Comparison of ENCODE assay signal across 9 mouse cellular contexts in genomic region chr6:136548041-136548770, GRCm38 (mm10). TPM values are rescaled to one million over a fixed set of nuclear protein-coding genes. Genes with fewer than 3 reads are reported as not detected.
DNase-seq lines count a peak whose midpoint lies in the region; ATAC-seq lines count a peak whose summit lies in the region.
"Had no signal": no experiment of that assay in that cellular context is flagged by ENCODE, and none has a peak within 500 bp of the region (broad histone marks: within the 10 kb centered on the region; RNA-seq: fewer than 3 reads in every experiment).

No protein-coding gene starts in this region.

- no peak overlapping the region; the same call in 1 of the 2 replicates for H3K9ac ChIP-seq in neural tube, embryonic 11.5 days (ENCODE audit: low read length)
- no peak overlapping the region for H3K9ac ChIP-seq in heart, embryonic 15.5 days
- H3K9ac ChIP-seq in midbrain, embryonic 11.5 days (ENCODE audit: low read length) = no peak overlapping the region
- H3K9ac ChIP-seq: liver, embryonic 15.5 days had no signal

- DNase-seq in neural tube, embryonic 11.5 days (ENCODE audit: low spot score) = peak; percentile 36
- DNase-seq in neural tube, embryonic 10.5 days (ENCODE audit: extremely low spot score, low spot score) = no peak
- DNase-seq in embryo, embryonic 11 days = peak; percentile 74
- DNase-seq in layer of hippocampus, adult 11-12 months (ENCODE audit: low spot score) = peak; percentile 84
- DNase-seq in midbrain, embryonic 11.5 days (ENCODE audit: low spot score, missing footprints) = no peak
- no peak for DNase-seq in ovary, postnatal 36 days (ENCODE audit: low spot score)

- H3K27ac ChIP-seq in neural tube, embryonic 11.5 days (ENCODE audit: low read depth, low read length) = 0 out of 2 replicates have a peak overlapping the region, but pooled peaks have one; percentile 51
- peak overlapping the region; percentile 78 for H3K27ac ChIP-seq in heart, embryonic 15.5 days
- peak overlapping the region; percentile 78 for H3K27ac ChIP-seq in midbrain, embryonic 11.5 days (ENCODE audit: low read depth, low read length)
- H3K27ac ChIP-seq: liver, embryonic 15.5 days had no signal

- H3K27me3 ChIP-seq in neural tube, embryonic 11.5 days (ENCODE audit: control insufficient read depth, insufficient read depth, low read length) = no peaks in the 10 kb centered on the region
- no peaks in the 10 kb centered on the region for H3K27me3 ChIP-seq in heart, embryonic 15.5 days
- no peaks in the 10 kb centered on the region for H3K27me3 ChIP-seq in midbrain, embryonic 11.5 days (ENCODE audit: control insufficient read depth, insufficient read depth, low read length)
- H3K27me3 ChIP-seq: liver, embryonic 15.5 days had no signal

- ATAC-seq in neural tube, embryonic 11.5 days (ENCODE audit: insufficient read depth, low FRiP score, low TSS enrichment) = peak; percentile 79; the same call in 1 of the 2 replicates
- ATAC-seq in heart, embryonic 15.5 days (replicated peaks; ENCODE audit: insufficient number of reproducible peaks, insufficient read depth, low FRiP score, low read depth) = peak; percentile 70; the same call in 1 of the 2 replicates
- peak; percentile 88 for ATAC-seq in midbrain, embryonic 11.5 days (ENCODE audit: low FRiP score)
- no peak for ATAC-seq in erythroid progenitor cell, adult 5-6 weeks (replicated peaks; ENCODE audit: low FRiP score, poor library complexity, severe bottlenecking)

- no peak overlapping the region for H3K4me3 ChIP-seq in neural tube, embryonic 11.5 days (ENCODE audit: low read depth, low read length)
- H3K4me3 ChIP-seq in heart, embryonic 15.5 days = no peak overlapping the region
- no peak overlapping the region for H3K4me3 ChIP-seq in midbrain, embryonic 11.5 days (ENCODE audit: low read depth, low read length)
- H3K4me3 ChIP-seq: liver, embryonic 15.5 days had no signal

- no peaks in the 10 kb centered on the region for H3K9me3 ChIP-seq in neural tube, embryonic 11.5 days (ENCODE audit: control insufficient read depth, low read length)
- H3K9me3 ChIP-seq in heart, embryonic 15.5 days (replicated peaks) = no peaks in the 10 kb centered on the region
- no peaks in the 10 kb centered on the region for H3K9me3 ChIP-seq in midbrain, embryonic 11.5 days (ENCODE audit: control insufficient read depth, low read length)
- H3K9me3 ChIP-seq: liver, embryonic 15.5 days had no signal

- peaks cover 5% of the 10 kb centered on the region; the same call in 1 of the 2 replicates for H3K4me1 ChIP-seq in neural tube, embryonic 11.5 days (ENCODE audit: control insufficient read depth, insufficient read depth, low read length)
- H3K4me1 ChIP-seq in heart, embryonic 15.5 days (replicated peaks) = peaks cover 42% of the 10 kb centered on the region
- peaks cover 17% of the 10 kb centered on the region for H3K4me1 ChIP-seq in midbrain, embryonic 11.5 days (ENCODE audit: control insufficient read depth, insufficient read depth, low read length)

- no peaks in the 10 kb centered on the region for H3K36me3 ChIP-seq in neural tube, embryonic 11.5 days (ENCODE audit: control insufficient read depth, insufficient read depth, low read length)
- H3K36me3 ChIP-seq in heart, embryonic 15.5 days = no peaks in the 10 kb centered on the region
- H3K36me3 ChIP-seq in midbrain, embryonic 11.5 days (ENCODE audit: control insufficient read depth, insufficient read depth, low read length) = no peaks in the 10 kb centered on the region
- H3K36me3 ChIP-seq: liver, embryonic 15.5 days had no signal

- no peak overlapping the region for H3K4me2 ChIP-seq in neural tube, embryonic 11.5 days (ENCODE audit: low read depth)
- H3K4me2 ChIP-seq in heart, embryonic 15.5 days = peak overlapping the region; percentile 18; the same call in 1 of the 2 replicates
- no peak overlapping the region for H3K4me2 ChIP-seq in midbrain, embryonic 11.5 days
- H3K4me2 ChIP-seq: liver, embryonic 15.5 days had no signal

- 68% methylated on average over 6 of the region's 6 CpGs for WGBS in neural tube, embryonic 11.5 days
- 59% methylated on average over 6 of the region's 6 CpGs for WGBS in heart, embryonic 15.5 days
- WGBS in midbrain, embryonic 11.5 days = 47% methylated on average over 6 of the region's 6 CpGs

RNA-seq across cellular contexts. Expression of gene Atf7ip, which starts 42.2 kb away (rescaled TPM):
- polyA plus RNA-seq in neural tube, embryonic 11.5 days (2014; fragmentation: Nextera tagmentation; extraction: Ambion mirVana) = 51.1 and 56.4 TPM in 2 replicates
- 30.3 and 32.6 TPM in 2 replicates for polyA plus RNA-seq in heart, embryonic 15.5 days (2015; fragmentation: Nextera tagmentation; extraction: Ambion mirVana)
- 43.4 and 46.8 TPM in 2 replicates for polyA plus RNA-seq in midbrain, embryonic 11.5 days (2014; fragmentation: Nextera tagmentation; extraction: Ambion mirVana)
- 260 and 305 TPM in 2 replicates for total RNA-seq in erythroid progenitor cell, adult 5-6 weeks (2015; ENCODE audit: low replicate concordance)
- 311 and 332 TPM in 2 replicates for total RNA-seq in erythroid progenitor cell, adult 5-6 weeks (2017; ENCODE audit: low replicate concordance)

Comparison
In these comparisons a context has a peak if more than half of its experiments do, and no peak if none do; other contexts are left out.
1. DNase-seq: peak in neural tube, embryonic 11.5 days (single experiment), embryo, embryonic 11 days (single experiment) and layer of hippocampus, adult 11-12 months (single experiment); none in neural tube, embryonic 10.5 days (single experiment), midbrain, embryonic 11.5 days (single experiment) and ovary, postnatal 36 days (single experiment).
2. Peak in every context shown above with its lines, with median percentiles within 50 percentile points of each other: H3K27ac ChIP-seq.